Mouse (Mus musculus) liver, embryonic 12.5 days (tissue): ENCODE measurements around the gene Gjc1. TPM values are rescaled to one million over a fixed set of nuclear protein-coding genes. Genes with fewer than 3 reads are reported as not detected.

ENCODE experiments used
- ATAC-seq: fragments of 200-750 bp; cut with Nextera tagmentation; 2 replicates; pipeline ENCODE4 v1.8.0; 2017; ENCODE audit warnings: moderate number of reproducible peaks, mild to moderate bottlenecking, moderate library complexity
- H3K27ac ChIP-seq: fragments of 300-500 bp; sonication (generic); 2 replicates; pipeline ENCODE4 v1.5.1; 2016; ENCODE audit warnings: mild to moderate bottlenecking
- H3K27me3 ChIP-seq: fragments of 300-500 bp; sonication (generic); replicated peaks from 2 replicates; pipeline ENCODE4 v1.6.1; 2016; ENCODE audit warnings: mild to moderate bottlenecking, moderate library complexity
- H3K36me3 ChIP-seq: fragments of 300-500 bp; sonication (generic); 2 replicates; pipeline ENCODE4 v1.6.1; 2016; ENCODE audit warnings: mild to moderate bottlenecking, moderate library complexity
- H3K4me1 ChIP-seq: fragments of 300-500 bp; sonication (generic); 2 replicates; pipeline ENCODE4 v1.6.1; 2016
- H3K4me2 ChIP-seq: fragments of 300-500 bp; sonication (generic); 2 replicates; pipeline ENCODE4 v1.6.1; 2016; ENCODE audit warnings: mild to moderate bottlenecking, moderate library complexity
- H3K4me3 ChIP-seq: fragments of 300-500 bp; sonication (generic); 2 replicates; pipeline ENCODE4 v1.5.1; 2016; ENCODE audit warnings: mild to moderate bottlenecking, moderate library complexity
- H3K9ac ChIP-seq: fragments of 300-500 bp; sonication (generic); 2 replicates; pipeline ENCODE4 v1.6.1; 2016; ENCODE audit warnings: mild to moderate bottlenecking, moderate library complexity
- H3K9me3 ChIP-seq: fragments of 300-500 bp; sonication (generic); replicated peaks from 2 replicates; pipeline ENCODE4 v1.6.1; 2016; ENCODE audit warnings: mild to moderate bottlenecking, moderate library complexity
- WGBS: fragments of 180-500 bp; shearing (Covaris S2); methylation state at CpG from one replicate; pipeline ENCODE4 v1.1.7; 2016; ENCODE audit not compliant: insufficient replicate concordance; 5-methylcytosine and 5-hydroxymethylcytosine counted together
- polyA plus RNA-seq: library from polyadenylated mRNA; unstranded; fragments of >200 nt; fragmentation: Nextera tagmentation; extraction: Ambion mirVana; gene quantifications from 2 replicates; pipeline ENCODE4 v1.2.1, GENCODE M21; 2016

The Gjc1 gene
- polyA plus RNA-seq, 1 experiment from 2014 or later: 8.7 TPM

DNA sequence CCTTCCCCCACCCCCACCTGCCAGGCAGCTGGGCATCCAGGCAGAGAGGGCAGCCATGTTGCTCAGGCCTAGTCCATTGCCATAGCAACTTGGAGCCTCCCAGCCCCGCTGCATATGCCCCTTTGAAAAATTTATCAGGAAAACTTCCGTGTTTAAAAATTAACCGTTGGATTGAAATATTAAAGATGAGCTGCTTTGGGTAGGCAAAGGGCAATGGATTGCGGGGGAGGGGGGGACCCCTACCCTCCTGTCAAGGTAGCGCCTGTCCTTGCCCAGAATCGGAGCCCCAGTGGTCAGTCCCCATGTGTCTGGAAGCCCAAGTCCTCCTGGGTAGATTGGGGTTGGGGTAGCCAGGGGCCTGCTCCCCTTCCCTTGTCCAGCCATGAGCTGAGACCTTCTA lies 50.4 kb downstream of the Gjc1 start:
- ATAC-seq: no peak
- Histone ChIP-seq H3K9me3 (no peaks in the 10 kb centered on the region), H3K4me3 (no peak overlapping the region), H3K4me2 (no peak overlapping the region), H3K27ac (no peak overlapping the region), H3K36me3 (no peaks in the 10 kb centered on the region), H3K4me1 (peaks cover 2% of the 10 kb centered on the region), H3K27me3 (peaks cover 67% of the 10 kb centered on the region), H3K9ac (no peak overlapping the region)
- WGBS: 68% methylated on average over 6 of the region's 6 CpGs

- no peak overlapping the region for H3K9ac ChIP-seq
- peaks cover 2% of the 10 kb centered on the region; the same call in 1 of the 2 replicates for H3K4me1 ChIP-seq
- H3K27ac ChIP-seq: no peak overlapping the region
- WGBS: 47% methylated on average over 6 of the region's 6 CpGs
- no peak for ATAC-seq
- H3K9me3 ChIP-seq: no peaks in the 10 kb centered on the region
- no peak overlapping the region for H3K4me2 ChIP-seq
- H3K27me3 ChIP-seq: peaks cover 67% of the 10 kb centered on the region
- H3K4me3 ChIP-seq: no peak overlapping the region
- H3K36me3 ChIP-seq: no peaks in the 10 kb centered on the region
These were observed 52.3 kb downstream of the Gjc1 start for GRCm38 (mm10) chr11:102767055-102767670.

GRCm38 (mm10) chr11:102765416-102765815 lies 54.1 kb downstream of the Gjc1 start:
- H3K9ac ChIP-seq: no peak overlapping the region
- no peaks in the 10 kb centered on the region for H3K9me3 ChIP-seq
- H3K27ac ChIP-seq: no peak overlapping the region
- no peak overlapping the region for H3K4me2 ChIP-seq
- peaks cover 9% of the 10 kb centered on the region for H3K4me1 ChIP-seq
- H3K27me3 ChIP-seq: peaks cover 68% of the 10 kb centered on the region
- no peak for ATAC-seq
- no peak overlapping the region for H3K4me3 ChIP-seq
- WGBS: 62% methylated on average over 5 of the region's 5 CpGs
- H3K36me3 ChIP-seq: no peaks in the 10 kb centered on the region

DNA sequence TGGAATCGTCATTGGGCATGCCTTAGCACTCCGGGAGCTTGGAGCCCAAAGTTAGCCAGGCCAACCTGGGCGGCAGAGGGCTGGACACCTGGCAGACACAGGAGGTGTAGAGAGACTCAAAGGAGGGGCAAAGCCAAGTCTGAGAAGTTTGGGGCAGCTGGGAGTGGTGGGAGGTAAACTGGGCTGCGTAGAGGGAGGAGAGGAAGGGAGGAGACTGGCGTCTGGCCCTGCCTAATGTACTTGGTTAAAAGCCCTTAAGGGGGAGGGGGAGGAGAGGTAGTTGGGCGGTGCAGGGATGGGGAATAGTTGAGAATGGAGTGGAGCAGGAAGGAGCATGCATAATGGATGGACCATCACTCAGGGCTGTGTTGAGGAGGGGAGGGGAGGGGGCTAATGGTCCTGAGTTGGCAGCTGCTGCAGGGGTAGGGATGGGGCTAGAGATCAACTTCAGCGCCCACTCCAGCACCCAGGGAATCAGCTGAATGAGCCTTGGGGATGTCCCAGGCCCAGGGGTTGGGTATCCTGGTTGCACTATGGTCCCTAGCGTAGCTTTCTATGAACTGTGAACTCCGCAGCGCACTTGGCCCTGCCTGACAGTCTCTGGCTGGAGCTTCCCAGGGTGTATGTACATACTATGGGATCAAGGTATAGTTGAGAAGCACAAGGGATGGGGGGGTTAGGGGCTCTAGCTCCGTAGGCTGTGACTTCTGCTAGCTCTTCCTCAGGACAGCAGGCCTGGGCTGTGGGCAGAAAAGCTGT lies 56.3 kb downstream of the Gjc1 start:
- no peak overlapping the region for H3K4me2 ChIP-seq
- no peaks in the 10 kb centered on the region for H3K36me3 ChIP-seq
- no peak overlapping the region for H3K27ac ChIP-seq
- H3K4me3 ChIP-seq: no peak overlapping the region
- H3K4me1 ChIP-seq: peaks cover 9% of the 10 kb centered on the region
- peaks cover 74% of the 10 kb centered on the region for H3K27me3 ChIP-seq
- 49% methylated on average over 11 of the region's 11 CpGs for WGBS
- no peaks in the 10 kb centered on the region for H3K9me3 ChIP-seq
- ATAC-seq: no peak
- no peak overlapping the region for H3K9ac ChIP-seq

DNA sequence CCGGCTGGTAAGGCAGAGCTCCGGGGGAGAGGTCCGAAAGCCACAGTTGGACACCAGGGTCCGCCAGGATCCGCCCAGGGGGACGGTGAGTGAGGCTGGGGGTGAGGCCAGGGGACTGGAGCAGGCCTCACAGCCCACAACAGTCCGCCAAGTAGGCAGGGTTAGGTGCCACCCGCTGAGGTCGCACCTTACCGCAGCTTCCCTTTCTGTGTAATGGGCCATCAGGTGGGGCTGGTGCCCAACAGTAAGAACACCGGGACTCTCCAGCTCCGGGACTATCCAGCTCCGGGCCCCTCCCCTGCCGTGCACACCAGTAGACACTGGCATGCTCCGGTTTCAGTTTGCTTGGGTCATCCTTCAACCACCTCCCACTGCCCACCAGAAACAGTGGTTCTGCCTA lies 57.3 kb downstream of the Gjc1 start:
- no peaks in the 10 kb centered on the region for H3K9me3 ChIP-seq
- peaks cover 9% of the 10 kb centered on the region for H3K4me1 ChIP-seq
- no peak overlapping the region for H3K27ac ChIP-seq
- H3K4me2 ChIP-seq: peak overlapping the region; percentile 79
- H3K36me3 ChIP-seq: no peaks in the 10 kb centered on the region
- 10% methylated on average over 15 of the region's 15 CpGs for WGBS
- peak overlapping the region; percentile 52; the same call in 1 of the 2 replicates for H3K4me3 ChIP-seq
- peaks cover 83% of the 10 kb centered on the region for H3K27me3 ChIP-seq
- ATAC-seq: no peak
- H3K9ac ChIP-seq: no peak overlapping the region

- H3K9me3 ChIP-seq: no peaks in the 10 kb centered on the region
- H3K4me1 ChIP-seq: peaks cover 9% of the 10 kb centered on the region
- ATAC-seq: no peak
- peak within 1 kb of the TSS; percentile 52 for H3K4me3 ChIP-seq
- 1% methylated on average over 39 of the region's 76 CpGs for WGBS
- H3K27me3 ChIP-seq: peaks cover 84% of the 10 kb centered on the region
- H3K4me2 ChIP-seq: peak within 1 kb of the TSS; percentile 79
- no peak within 1 kb of the TSS for H3K9ac ChIP-seq
- no peaks in the 10 kb centered on the region for H3K36me3 ChIP-seq
- no peak within 1 kb of the TSS for H3K27ac ChIP-seq
These were observed 57.9 kb downstream of the Gjc1 start, which contains the start of gene Adam11 for GRCm38 (mm10) chr11:102761309-102762210. Adam11 (plus strand) TSS chr11:102761439.

- no peaks in the 10 kb centered on the region for H3K9me3 ChIP-seq
- 23% methylated on average over 6 of the region's 6 CpGs for WGBS
- peaks cover 82% of the 10 kb centered on the region for H3K27me3 ChIP-seq
- ATAC-seq: no peak
- H3K36me3 ChIP-seq: no peaks in the 10 kb centered on the region
- no peak overlapping the region for H3K9ac ChIP-seq
- peak overlapping the region; percentile 79 for H3K4me2 ChIP-seq
- H3K4me1 ChIP-seq: peaks cover 9% of the 10 kb centered on the region
- no peak overlapping the region for H3K27ac ChIP-seq
- peak overlapping the region; percentile 52 for H3K4me3 ChIP-seq
These were observed 58.6 kb downstream of the Gjc1 start for GRCm38 (mm10) chr11:102760805-102761308.

GRCm38 (mm10) chr11:102758977-102759376 lies 60.5 kb downstream of the Gjc1 start:
- Histone ChIP-seq H3K9me3 (no peaks in the 10 kb centered on the region), H3K4me3 (no peak overlapping the region), H3K4me1 (peaks cover 14% of the 10 kb centered on the region), H3K9ac (no peak overlapping the region), H3K27ac (no peak overlapping the region), H3K27me3 (peaks cover 65% of the 10 kb centered on the region), H3K36me3 (no peaks in the 10 kb centered on the region), H3K4me2 (no peak overlapping the region)
- WGBS: 33% methylated on average over 2 of the region's 2 CpGs
- no peak for ATAC-seq

DNA sequence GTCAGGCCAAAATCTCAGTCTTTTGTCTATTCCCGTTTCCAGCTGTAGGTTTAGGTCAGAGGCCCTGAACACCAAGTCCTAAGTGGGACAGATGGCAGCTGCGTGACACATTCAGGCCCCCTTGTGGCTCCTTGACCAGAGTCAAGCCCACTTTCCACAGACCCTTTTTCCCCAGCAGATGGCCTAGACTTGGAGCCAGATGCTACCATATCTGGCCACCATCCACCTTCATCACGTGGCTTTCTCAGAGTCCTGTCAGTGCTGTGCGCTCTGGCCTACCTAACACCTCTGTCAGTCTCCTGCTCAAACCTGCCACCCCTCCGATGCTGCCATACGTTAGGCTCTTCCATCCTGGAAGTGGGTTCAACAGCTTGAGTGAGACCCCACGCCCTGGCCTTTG lies 64.1 kb downstream of the Gjc1 start:
- WGBS: 68% methylated on average over 7 of the region's 7 CpGs

GRCm38 (mm10) chr11:102754416-102754815 lies 65.1 kb downstream of the Gjc1 start:
- Histone ChIP-seq H3K27me3 (peaks cover 33% of the 10 kb centered on the region), H3K4me3 (no peak overlapping the region), H3K27ac (no peak overlapping the region), H3K9ac (no peak overlapping the region), H3K4me2 (peak overlapping the region; percentile 27), H3K4me1 (peaks cover 7% of the 10 kb centered on the region), H3K36me3 (no peaks in the 10 kb centered on the region), H3K9me3 (no peaks in the 10 kb centered on the region)
- WGBS: 47% methylated on average over 4 of the region's 4 CpGs
- no peak for ATAC-seq

More for the DNA sequence above, 64.1 kb downstream of the Gjc1 start:
- no peak for ATAC-seq
- Histone ChIP-seq H3K9me3 (no peaks in the 10 kb centered on the region), H3K4me3 (no peak overlapping the region), H3K4me1 (peaks cover 7% of the 10 kb centered on the region), H3K36me3 (no peaks in the 10 kb centered on the region), H3K27me3 (peaks cover 42% of the 10 kb centered on the region), H3K4me2 (no peak overlapping the region), H3K9ac (no peak overlapping the region), H3K27ac (no peak overlapping the region)

- Histone ChIP-seq H3K9ac (no peak overlapping the region), H3K27ac (no peak overlapping the region), H3K4me2 (peak overlapping the region; percentile 27), H3K4me1 (peaks cover 7% of the 10 kb centered on the region), H3K27me3 (peaks cover 28% of the 10 kb centered on the region), H3K36me3 (no peaks in the 10 kb centered on the region), H3K9me3 (no peaks in the 10 kb centered on the region), H3K4me3 (no peak overlapping the region)
- 41% methylated on average over 18 of the region's 18 CpGs for WGBS
- peak; percentile 30; the same call in 1 of the 2 replicates for ATAC-seq
These were observed 65.7 kb downstream of the Gjc1 start for GRCm38 (mm10) chr11:102753591-102754324.
